Mouse (Mus musculus): ENCODE results near the gene Tmem184a. TPM values are rescaled to one million over a fixed set of nuclear protein-coding genes. Genes with fewer than 3 reads are reported as not detected.

Tmem184a gene
- 1.8 and 2.0 TPM in 2 replicates for polyA plus RNA-seq (2015; fragmentation: Nextera tagmentation; extraction: Ambion mirVana)

DNA sequence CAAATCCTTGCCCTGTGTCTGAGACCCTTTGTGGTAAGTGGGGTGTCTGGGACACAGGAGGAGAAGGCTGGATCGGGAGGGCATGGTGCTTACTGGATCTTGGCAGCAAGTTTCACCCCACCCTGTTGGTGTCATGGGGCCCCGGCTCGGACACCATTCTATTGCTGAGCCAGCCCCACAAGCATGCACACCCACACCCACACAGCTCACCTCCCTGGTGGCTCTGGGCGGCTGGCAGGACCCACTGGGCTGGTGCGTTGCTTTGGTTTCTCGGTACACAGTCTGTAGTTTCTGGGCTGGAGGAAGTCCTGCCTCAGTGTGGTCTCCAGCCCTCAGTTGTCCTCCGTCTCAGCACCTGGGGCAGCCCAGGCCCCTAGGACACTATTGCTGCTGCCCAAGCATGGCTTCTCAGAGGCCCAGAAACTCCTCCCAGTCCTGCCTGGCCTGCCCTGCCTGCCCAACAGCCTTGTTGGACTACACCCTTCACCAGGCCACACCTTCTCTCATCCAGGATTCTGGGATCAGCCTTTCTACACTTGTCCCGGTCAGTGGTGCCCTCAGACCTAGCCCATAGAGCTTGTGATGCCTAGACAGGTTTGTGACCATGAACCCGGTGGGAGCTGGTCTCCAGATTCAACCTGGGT is at the start of gene Tmem184a:
Tmem184a (minus strand) TSS at position 380 of the 644 bp plus-strand sequence.
- Histone ChIP-seq H3K4me1 (peaks cover 11% of the 10 kb centered on the region; the same call in 1 of the 2 replicates), H3K4me2 (replicated peaks) (no peak within 1 kb of the TSS), H3K9me3 (no peaks in the 10 kb centered on the region), H3K4me3 (no peak within 1 kb of the TSS), H3K27ac (no peak within 1 kb of the TSS), H3K27me3 (peaks cover 17% of the 10 kb centered on the region), H3K9ac (no peak within 1 kb of the TSS), H3K36me3 (peaks cover 31% of the 10 kb centered on the region)
- ATAC-seq (ENCODE audit: low FRiP score, low read depth), result no peak
- WGBS, result 89% methylated on average over 9 of the region's 9 CpGs

DNA sequence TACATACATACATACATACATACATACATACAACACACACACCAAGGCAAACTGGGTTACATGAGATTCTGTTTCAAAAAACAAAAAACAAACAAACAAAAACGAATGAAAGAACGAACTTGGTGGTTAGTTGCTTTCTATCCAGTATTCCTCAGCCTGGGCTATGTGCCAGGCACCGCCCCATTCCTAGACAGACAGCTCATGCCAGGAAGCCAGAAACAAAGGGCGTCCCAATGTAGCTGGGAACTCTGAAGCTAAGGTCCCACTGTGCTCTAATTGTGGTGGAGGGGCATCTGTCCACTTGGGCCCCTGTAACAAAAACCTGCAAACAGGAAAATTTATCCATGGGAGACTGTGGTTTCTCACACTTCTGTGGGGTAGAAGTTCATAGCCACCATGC is 43.0 kb upstream of the Tmem184a start:
- H3K9ac ChIP-seq, result no peak overlapping the region
- no peaks in the 10 kb centered on the region for H3K36me3 ChIP-seq
- H3K4me2 ChIP-seq (replicated peaks), result no peak overlapping the region
- no peaks in the 10 kb centered on the region for H3K27me3 ChIP-seq
- 67% methylated on average over 4 of the region's 4 CpGs for WGBS
- H3K4me1 ChIP-seq, result no peaks in the 10 kb centered on the region
- no peak for ATAC-seq (ENCODE audit: low FRiP score, low read depth)
- no peak overlapping the region for H3K4me3 ChIP-seq
- H3K27ac ChIP-seq, result no peak overlapping the region
- H3K9me3 ChIP-seq, result no peaks in the 10 kb centered on the region

DNA sequence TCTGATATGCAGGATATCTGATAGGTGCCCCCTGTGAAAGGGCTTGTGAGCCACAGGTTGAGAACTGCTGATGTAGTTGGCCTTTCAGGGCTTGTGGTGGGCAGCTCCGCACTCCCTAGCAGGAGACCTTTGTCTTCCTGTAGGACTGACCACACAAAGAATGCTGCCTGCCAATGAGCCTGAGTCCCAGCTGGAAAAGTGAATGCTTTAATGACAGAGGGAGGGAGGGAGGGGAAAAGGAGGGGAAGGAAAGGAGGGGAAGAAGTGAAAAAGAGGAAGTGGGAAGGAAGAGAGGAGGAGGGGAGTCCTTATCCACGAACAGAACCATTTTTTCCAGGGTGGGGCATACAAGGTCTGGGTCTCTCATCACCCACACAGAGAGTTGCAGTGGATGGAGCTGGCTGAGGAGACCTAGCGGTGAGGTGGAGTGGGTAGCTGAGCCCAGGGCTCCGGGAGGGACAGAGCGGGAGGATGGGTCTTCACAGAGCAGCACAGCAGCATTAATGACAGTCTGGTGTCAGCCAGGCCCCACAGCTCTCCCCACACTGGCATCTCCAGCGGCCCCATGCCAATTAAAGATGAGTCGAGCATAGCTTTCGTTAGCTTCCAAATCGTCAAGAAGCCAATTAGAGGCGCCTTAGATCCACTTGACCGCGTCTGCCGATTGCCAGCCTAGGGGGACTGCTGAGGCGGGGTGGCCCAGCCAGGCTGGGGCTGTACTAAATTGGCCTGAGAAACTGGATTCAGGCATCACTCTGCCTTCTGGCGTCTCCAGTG is 40.8 kb upstream of the Tmem184a start:
- Histone ChIP-seq H3K9me3 (no peaks in the 10 kb centered on the region), H3K36me3 (no peaks in the 10 kb centered on the region), H3K9ac (no peak overlapping the region), H3K4me3 (no peak overlapping the region), H3K4me2 (replicated peaks) (no peak overlapping the region), H3K27ac (no peak overlapping the region), H3K27me3 (no peaks in the 10 kb centered on the region), H3K4me1 (no peaks in the 10 kb centered on the region)
- no peak for ATAC-seq (ENCODE audit: low FRiP score, low read depth)
- 40% methylated on average over 15 of the region's 15 CpGs for WGBS

DNA sequence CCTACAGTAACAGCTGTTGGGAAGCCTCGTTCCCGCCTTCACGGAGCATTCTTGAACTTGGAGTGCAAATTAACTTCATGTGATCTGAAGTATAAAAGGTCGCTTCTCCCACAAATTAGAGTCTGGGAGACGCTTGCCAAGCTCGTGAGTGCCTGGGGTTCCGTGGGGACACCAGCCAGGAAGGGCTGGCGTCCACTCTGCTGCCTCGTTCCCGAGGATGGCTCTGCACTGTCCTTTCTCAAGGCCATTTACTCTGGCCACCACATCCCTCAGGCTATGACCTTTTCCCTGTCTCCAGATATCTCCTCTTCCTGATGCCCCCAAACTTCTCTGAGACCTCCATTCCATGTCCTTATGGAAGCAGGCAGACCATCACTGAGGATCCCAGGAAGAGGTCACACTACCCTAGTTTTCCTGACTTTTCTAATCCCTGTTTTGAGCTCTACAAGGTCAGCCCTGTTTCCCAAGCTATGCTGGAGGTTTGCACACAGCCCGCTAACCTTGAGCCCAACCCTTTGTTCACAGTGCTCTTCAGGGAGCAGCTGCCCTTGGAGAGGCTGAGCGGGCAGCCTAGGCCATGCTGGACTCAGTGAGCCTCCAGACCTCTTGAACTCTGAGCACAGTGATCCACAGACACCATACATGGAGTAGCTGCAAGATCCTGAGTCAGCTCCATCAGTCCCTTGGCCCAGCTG is 30.1 kb upstream of the Tmem184a start:
- no peak for ATAC-seq (ENCODE audit: low FRiP score, low read depth)
- Histone ChIP-seq H3K4me1 (peaks cover 13% of the 10 kb centered on the region; the same call in 1 of the 2 replicates), H3K27me3 (no peaks in the 10 kb centered on the region), H3K9me3 (peaks cover 6% of the 10 kb centered on the region), H3K9ac (no peak overlapping the region), H3K4me2 (replicated peaks) (no peak overlapping the region), H3K4me3 (no peak overlapping the region), H3K27ac (no peak overlapping the region), H3K36me3 (no peaks in the 10 kb centered on the region)
- 73% methylated on average over 12 of the region's 12 CpGs for WGBS

DNA sequence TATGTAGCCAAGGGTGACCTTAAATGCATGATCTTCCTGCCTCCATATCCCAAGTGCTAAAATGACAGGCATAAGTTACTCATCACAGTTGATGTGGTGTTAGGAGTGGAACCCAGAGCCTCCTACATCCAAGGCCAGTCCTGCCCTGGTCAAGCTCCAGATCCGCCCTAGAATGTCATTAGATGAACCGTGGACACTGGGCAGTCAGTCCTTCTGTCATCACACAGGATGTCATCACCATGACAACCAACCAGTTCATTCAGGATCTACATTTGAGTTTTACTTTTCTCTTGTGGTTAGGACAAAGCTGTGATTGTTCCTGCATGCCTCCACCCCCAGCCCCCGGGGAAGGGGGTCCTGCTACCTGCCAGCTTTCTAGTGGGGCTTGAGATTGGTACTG is 19.4 kb upstream of the Tmem184a start:
- no peak overlapping the region for H3K27ac ChIP-seq
- no peak overlapping the region for H3K9ac ChIP-seq
- no peaks in the 10 kb centered on the region for H3K36me3 ChIP-seq
- ATAC-seq (ENCODE audit: low FRiP score, low read depth), result no peak
- peaks cover 2% of the 10 kb centered on the region for H3K9me3 ChIP-seq
- H3K4me1 ChIP-seq, result no peaks in the 10 kb centered on the region
- no peak overlapping the region for H3K4me3 ChIP-seq
- H3K4me2 ChIP-seq (replicated peaks), result no peak overlapping the region
- no peaks in the 10 kb centered on the region; the same call in 1 of the 2 replicates for H3K27me3 ChIP-seq
- 56% methylated on average over 3 of the region's 3 CpGs for WGBS

DNA sequence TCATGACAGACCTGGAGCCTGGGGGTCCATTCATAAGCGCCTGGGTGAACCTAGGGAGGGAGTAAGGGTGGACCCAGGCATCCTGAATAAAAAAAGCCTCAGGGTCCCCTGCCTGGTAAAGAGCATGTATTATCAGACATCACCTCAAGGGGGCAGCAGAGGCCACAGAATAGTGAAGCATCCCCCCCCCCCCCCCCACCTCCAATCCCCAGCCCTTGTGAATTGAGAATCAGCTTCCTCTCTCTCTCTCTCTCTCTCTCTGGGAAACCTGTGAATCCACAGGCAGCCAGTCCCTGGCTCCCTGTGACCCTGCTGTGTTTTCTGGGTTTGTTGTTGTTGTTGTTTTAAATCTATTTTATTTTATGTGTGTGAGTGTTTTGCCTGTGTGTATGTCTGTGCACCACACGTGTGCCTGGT is 18.8 kb upstream of the Tmem184a start:
- H3K36me3 ChIP-seq, result no peaks in the 10 kb centered on the region
- no peak overlapping the region for H3K4me2 ChIP-seq (replicated peaks)
- peak; percentile 59; the same call in 1 of the 2 replicates for ATAC-seq (ENCODE audit: low FRiP score, low read depth)
- H3K9ac ChIP-seq, result no peak overlapping the region
- no peak overlapping the region for H3K27ac ChIP-seq
- no peaks in the 10 kb centered on the region for H3K4me1 ChIP-seq
- 22% methylated on average over 2 of the region's 2 CpGs for WGBS
- no peaks in the 10 kb centered on the region for H3K9me3 ChIP-seq
- H3K4me3 ChIP-seq, result no peak overlapping the region
- no peaks in the 10 kb centered on the region; the same call in 1 of the 2 replicates for H3K27me3 ChIP-seq

DNA sequence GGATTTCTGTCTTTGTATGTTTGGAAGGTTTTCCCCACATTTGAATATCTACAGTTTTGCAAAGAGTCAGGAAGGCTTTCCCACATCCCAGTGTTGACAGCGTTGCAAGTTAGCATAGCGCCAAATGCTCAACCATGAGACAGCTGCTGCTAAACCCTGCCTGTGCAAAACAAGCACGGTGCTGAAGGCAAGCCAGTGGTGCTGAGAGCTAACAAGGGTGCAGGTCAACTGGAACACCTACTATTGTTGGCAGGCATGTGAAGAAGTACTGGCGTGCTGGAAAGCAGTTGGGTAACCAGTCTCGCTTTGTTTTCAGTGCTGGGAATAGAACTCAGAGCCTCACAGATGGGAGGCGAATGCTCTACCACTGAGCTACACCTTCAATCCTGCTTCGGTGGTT is 16.0 kb upstream of the Tmem184a start:
- Histone ChIP-seq H3K4me3 (no peak overlapping the region), H3K27ac (no peak overlapping the region), H3K9ac (no peak overlapping the region), H3K36me3 (no peaks in the 10 kb centered on the region), H3K4me2 (replicated peaks) (no peak overlapping the region), H3K27me3 (no peaks in the 10 kb centered on the region), H3K4me1 (no peaks in the 10 kb centered on the region), H3K9me3 (no peaks in the 10 kb centered on the region)
- no peak for ATAC-seq (ENCODE audit: low FRiP score, low read depth)
- 86% methylated on average over 7 of the region's 7 CpGs for WGBS

DNA sequence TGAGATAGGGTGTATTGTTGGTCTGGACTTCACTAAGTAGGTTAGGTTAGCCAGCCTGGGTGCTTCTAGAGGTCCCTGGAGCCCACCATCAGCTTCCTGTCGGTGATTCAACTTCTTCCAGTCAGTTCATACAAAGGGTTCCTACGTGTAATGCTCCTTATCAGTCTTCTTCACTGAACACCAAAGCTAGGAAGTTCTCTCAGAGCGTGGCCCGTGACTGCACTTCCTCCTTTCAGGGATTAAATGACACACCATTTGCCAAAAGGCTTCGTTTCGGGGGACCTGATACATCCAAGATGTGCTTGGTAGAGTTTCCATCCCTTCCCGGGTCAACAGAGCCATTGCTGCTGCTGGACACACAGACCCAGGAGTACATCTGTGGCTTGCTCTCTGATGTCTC is 12.4 kb upstream of the Tmem184a start:
- 74% methylated on average over 7 of the region's 7 CpGs for WGBS
- no peak for ATAC-seq (ENCODE audit: low FRiP score, low read depth)
- Histone ChIP-seq H3K4me3 (no peak overlapping the region), H3K9ac (no peak overlapping the region), H3K4me2 (replicated peaks) (no peak overlapping the region), H3K27ac (no peak overlapping the region), H3K36me3 (no peaks in the 10 kb centered on the region), H3K4me1 (no peaks in the 10 kb centered on the region), H3K27me3 (no peaks in the 10 kb centered on the region), H3K9me3 (no peaks in the 10 kb centered on the region)

DNA sequence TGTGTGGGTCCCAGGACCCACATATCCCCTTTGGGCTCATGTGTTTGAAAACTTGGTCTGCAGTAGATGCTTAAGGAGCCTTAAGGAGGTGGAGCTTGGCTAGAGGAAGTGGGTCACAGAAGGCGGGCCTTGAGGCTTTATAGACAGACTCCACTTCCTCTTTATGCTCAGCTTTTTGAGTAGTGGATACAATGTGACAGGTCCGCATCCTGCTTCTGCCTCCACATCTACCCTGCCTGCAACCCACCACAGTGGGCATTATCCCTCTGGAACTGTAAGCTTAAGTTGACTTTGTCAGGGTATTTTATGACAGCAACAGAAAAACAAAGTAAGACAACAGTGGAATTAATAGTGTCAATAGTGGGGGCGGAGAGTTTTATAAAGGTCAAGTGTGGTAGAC is 11.0 kb upstream of the Tmem184a start:
- 82% methylated on average over 3 of the region's 3 CpGs for WGBS
- Histone ChIP-seq H3K4me1 (peaks cover 5% of the 10 kb centered on the region), H3K4me2 (replicated peaks) (no peak overlapping the region), H3K36me3 (no peaks in the 10 kb centered on the region), H3K9me3 (no peaks in the 10 kb centered on the region), H3K4me3 (no peak overlapping the region), H3K9ac (no peak overlapping the region), H3K27ac (no peak overlapping the region), H3K27me3 (no peaks in the 10 kb centered on the region)
- no peak for ATAC-seq (ENCODE audit: low FRiP score, low read depth)

DNA sequence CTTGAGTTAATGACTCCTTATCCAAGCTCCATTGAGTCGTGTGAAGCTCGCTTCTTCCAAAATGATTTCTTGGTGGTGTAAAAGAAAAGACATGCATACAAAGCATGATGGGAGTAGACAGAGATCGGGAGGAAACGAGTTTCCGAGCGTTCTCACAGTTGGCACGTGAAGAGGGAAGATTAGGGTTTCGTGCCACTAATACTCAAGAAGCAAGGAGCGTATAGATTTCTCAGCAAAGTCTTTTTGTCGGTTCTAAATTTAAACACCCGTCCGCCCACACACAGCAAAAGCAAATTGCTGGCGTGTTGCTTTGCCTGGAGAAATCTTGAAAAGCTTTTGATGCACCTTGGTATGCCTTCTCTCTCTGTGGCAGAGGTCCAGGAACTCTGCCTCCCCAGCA is 9.7 kb upstream of the Tmem184a start:
- no peak overlapping the region for H3K4me2 ChIP-seq (replicated peaks)
- H3K9ac ChIP-seq, result no peak overlapping the region
- no peak overlapping the region for H3K4me3 ChIP-seq
- peaks cover 12% of the 10 kb centered on the region for H3K4me1 ChIP-seq
- no peak overlapping the region for H3K27ac ChIP-seq
- ATAC-seq (ENCODE audit: low FRiP score, low read depth), result no peak
- H3K36me3 ChIP-seq, result peaks cover 4% of the 10 kb centered on the region; the same call in 1 of the 2 replicates
- no peaks in the 10 kb centered on the region for H3K9me3 ChIP-seq
- 84% methylated on average over 13 of the region's 13 CpGs for WGBS
- no peaks in the 10 kb centered on the region for H3K27me3 ChIP-seq

DNA sequence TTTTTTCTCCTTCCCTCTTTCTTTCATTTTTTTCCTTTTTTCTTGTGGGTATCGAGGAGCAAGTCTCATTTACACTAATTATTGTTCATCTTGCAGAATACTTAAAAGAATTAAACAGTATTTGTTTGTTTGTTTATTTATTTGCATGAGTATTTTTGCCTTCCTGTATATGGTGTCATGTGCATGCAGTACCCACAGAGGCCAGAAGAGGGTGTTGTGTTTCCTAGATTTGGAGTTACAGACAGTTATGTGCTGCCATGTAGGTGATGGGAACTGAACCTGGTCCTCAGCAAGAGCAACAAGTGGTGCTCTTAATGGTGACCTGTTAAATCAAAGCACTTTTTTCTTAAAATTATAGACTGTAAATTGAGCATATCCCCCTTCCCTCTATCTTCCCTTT is 7.9 kb upstream of the Tmem184a start:
- ATAC-seq (ENCODE audit: low FRiP score, low read depth), result no peak
- H3K36me3 ChIP-seq, result peaks cover 21% of the 10 kb centered on the region
- peaks cover 12% of the 10 kb centered on the region for H3K4me1 ChIP-seq
- 86% methylated on average over 1 of the region's 1 CpGs for whole genome bisulfite sequencing
- H3K4me2 ChIP-seq (replicated peaks), result no peak overlapping the region
- H3K9ac ChIP-seq, result no peak overlapping the region
- no peak overlapping the region for H3K4me3 ChIP-seq
- no peak overlapping the region for H3K27ac ChIP-seq
- no peaks in the 10 kb centered on the region for H3K27me3 ChIP-seq
- no peaks in the 10 kb centered on the region for H3K9me3 ChIP-seq
